Mouse (Mus musculus) kidney, postnatal 25 days (tissue): ENCODE data around the gene Pyy.

Source experiments
- DNase-seq, 2 experiments: peaks; one replicate each; pipeline ENCODE4 v3.0.0; 2021; ENCODE audit warnings: mixed read lengths in 2 of 2

Gene Pyy

GRCm38 (mm10) chr11:102089088-102089808 lies 18.4 kb downstream of the Pyy start:
- peak; percentile 67 to 71 for DNase-seq

GRCm38 (mm10) chr11:102087931-102088898 lies 19.4 kb downstream of the Pyy start, which contains the start of gene Mpp2:
Gene Mpp2 (minus strand): TSS chr11:102088515.
- peak; percentile 71 to 84 for DNase-seq

DNA sequence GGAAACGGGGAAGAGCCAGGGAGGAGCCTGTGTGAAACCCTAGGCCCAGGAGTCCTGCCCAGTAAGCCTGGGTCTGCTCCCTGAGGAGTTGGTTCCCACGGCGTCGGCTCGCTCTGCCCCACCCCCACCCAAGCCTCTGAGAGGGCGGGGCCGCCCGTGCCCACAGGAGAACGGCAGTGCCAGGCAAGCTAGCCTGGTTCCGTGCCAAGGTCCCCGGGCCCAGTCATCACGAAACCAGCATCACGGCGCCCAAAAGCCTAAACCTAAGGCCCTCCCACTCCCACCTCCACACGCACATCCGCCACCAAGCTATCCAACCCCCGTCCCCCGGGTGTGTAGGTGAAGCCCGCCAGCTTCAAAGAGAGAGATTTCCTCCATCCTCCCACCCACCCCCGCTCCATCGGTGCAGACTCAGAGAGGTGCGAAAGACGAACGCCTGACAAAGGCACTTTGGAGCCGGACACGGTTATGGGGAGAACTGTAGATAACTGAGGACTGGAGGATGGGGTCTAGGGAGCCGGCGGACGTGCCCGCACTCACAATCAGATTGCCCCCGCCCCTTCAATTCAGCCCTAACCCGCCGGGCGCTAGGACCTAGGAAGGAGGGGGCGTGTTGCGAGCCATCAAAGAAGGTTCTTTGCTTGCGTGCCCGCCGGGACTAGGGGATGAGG lies 20.4 kb downstream of the Pyy start:
- DNase-seq = peak; percentile 64 to 78

GRCm38 (mm10) chr11:102086331-102086730 lies 21.3 kb downstream of the Pyy start:
- DNase-seq = no peak

DNA sequence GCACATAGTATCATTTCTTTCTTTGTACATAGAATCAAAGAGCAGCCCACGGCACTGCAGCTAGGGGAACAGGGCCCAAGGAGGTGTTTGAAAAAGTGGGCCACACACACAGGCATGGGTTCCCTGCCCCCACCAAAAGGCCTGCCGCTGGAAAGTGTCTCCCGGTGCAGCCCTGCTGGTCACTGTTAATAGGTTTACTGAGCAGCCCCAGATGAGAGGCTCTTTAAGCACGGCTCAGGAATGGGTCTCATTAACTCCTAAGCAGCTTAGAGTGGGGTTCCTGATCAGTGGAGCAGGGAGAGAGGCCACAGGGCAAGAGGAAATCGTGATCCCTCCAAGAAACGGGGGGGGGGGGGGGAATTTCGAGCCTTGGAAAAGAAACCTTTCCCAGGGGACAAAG lies 23.5 kb downstream of the Pyy start:
- DNase-seq = no peak

DNA sequence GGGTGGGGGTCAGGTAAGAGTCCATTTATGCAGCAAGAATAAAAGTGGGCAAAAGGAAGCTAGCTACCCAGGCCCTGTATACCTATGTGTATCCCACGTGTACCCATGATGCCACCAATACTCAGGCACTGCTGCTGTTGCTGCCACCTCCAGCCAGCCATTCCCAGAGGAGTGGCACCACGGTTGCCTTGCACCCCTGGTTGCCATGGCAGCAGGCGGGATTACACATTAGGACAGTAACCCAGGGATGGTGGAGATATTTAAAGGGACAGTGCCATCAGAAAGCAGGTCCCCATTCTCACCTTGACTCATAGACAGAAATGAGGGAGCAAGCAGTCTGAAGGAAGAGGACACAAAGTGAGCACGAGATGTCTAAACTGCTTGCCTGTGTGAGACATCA lies 24.4 kb downstream of the Pyy start:
- no peak for DNase-seq

DNA sequence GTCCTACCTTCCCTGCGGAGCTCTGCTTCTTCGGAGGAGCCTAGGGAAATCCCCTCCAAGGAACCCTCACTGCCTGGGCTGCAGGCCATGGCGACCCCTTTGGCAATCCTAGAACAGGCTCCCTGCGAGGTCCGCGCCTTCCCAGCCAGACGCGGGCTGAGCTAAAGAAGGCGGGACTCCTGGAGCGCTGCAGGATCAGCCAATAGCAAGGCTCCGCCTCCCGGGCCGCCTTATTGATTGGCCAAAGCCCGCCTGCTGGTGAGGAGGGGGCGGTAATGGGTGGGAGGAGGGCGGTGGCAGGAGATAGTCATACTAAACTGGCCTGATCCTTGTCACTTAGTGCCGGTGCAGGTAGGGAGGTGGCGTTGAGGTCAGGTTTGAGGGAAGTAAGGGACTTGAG lies 25.3 kb downstream of the Pyy start:
- peak; percentile 67 to 81 for DNase-seq

GRCm38 (mm10) chr11:102073722-102074121 lies 33.9 kb downstream of the Pyy start:
- peak; percentile 65 to 68 for DNase-seq

DNA sequence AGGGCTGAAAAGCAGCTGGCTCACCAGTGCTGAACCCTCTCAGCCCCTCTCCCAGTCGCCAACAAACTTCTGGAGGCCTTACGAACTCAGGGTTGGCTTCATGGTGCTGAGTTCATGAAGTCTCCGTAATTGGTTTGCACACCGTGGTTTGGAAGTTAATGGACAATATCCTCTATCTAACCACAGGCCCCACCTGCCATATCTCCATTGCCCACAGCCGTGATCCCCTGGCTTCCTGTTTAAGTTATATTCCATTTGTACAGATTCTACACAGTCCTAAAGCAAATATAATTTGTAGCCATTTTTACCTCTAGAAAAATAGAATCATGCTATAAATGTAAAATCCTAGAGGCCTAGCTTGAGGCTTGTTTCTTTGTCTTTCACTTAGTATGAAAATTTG lies 34.9 kb downstream of the Pyy start:
- DNase-seq = no peak

- DNase-seq = no peak
These were observed 37.2 kb downstream of the Pyy start for GRCm38 (mm10) chr11:102070426-102070825.

- no peak for DNase-seq
These were observed 38.0 kb downstream of the Pyy start for GRCm38 (mm10) chr11:102069633-102070032.

- DNase-seq = no peak
These were observed 38.7 kb downstream of the Pyy start for GRCm38 (mm10) chr11:102068969-102069368.

DNA sequence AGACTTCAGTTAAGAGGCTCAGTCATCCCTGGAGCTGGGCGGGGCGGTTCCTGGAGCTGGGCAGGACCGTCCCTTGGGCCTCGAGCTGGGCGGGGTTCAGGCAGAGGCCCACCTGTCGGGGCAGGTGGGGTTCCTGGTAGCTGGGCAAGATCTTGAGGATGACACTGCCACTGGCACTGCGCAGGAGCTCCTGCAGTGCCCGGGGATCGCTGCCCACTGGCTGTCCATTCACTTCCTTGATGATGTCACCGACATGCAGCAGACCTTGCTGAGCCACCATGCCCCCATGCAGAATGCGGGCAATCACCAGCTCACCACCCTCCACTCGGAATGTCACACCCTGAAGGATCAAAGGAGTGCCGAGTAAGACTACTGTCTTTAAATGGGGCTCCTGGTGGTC lies 44.6 kb downstream of the Pyy start:
- no peak for DNase-seq

DNA sequence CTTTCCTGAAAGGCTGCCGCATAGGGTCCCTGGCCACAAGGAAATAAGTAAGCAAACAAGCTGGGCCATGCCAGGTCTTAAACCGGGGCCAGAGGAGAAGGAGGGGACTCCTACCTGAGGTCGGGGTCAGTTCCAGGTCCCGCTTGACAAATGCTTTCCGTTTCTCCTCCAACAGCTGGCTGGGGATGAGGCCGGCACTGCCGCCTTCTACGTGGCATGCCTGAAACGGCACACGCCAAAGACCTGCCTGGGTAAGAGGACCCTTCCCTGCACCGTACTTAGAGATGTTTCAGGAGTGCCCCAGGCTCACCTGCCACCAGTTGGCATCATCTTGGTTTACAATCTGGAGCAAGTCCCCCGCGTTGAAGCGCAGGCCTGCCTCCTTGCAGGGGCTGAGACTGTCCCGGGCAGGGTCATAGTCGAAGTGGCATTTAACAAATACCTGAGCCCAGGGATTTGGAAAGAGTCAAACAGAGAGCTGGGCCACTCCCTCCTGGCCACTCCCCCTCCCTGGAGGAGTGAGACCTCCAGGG lies 45.6 kb downstream of the Pyy start:
- DNase-seq = peak in 1 of 2 experiments; percentile 68

DNA sequence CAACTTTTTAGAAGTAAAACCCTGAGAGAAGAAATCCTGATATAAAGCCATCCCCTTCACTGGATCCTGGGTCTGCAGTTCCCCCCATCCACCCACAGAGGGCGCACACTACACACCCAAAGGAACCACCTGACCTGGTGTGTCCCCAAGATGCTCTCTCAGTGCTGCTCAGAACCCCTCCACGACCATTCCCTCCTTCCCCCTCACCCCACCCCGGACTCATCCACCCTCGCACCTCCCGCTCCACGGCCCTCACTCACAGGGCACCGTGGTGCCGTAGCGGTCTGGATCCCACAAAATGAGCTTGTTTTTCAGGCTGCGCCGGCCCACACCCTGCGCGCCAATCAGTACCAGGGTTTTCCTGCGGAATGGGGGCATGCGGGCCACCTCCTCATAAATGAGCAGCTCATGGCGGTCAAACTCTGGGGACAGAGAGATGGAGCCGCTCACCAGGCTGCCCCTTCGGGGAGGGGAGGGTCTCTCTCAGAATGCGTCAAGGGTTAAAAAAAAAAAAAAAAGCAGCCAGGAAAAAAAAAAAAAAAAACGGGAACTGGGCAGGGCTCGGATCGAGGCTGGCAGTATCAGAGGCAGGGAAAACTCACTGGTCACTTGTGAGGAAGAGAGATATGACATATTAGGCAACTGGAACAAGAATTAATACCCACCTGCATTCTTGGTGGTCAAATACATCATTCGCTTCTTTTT lies 46.2 kb downstream of the Pyy start:
- DNase-seq = peak; percentile 78 to 79
